Mouse (Mus musculus) embryonic facial prominence, embryonic 15.5 days (tissue): Measurements from ENCODE around the gene Hoxd8. TPM values are rescaled to one million over a fixed set of nuclear protein-coding genes. Genes with fewer than 3 reads are reported as not detected.
A peak's percentile ranks its signal among the peaks of the same experiment; 100 is the strongest.

Source experiments
- ATAC-seq: fragments of 200-750 bp; cut with Nextera tagmentation; 2 replicates; pipeline ENCODE4 v1.8.0; 2017; ENCODE audit warnings: low read depth, moderate TSS enrichment; ENCODE audit not compliant: insufficient number of reproducible peaks, low FRiP score, low TSS enrichment
- H3K27ac ChIP-seq: fragments of 300-500 bp; sonication (generic); replicated peaks from 2 replicates; pipeline ENCODE4 v1.5.1; 2015; ENCODE audit warnings: mild to moderate bottlenecking, inconsistent platforms
- H3K27me3 ChIP-seq: fragments of 300-500 bp; sonication (generic); 2 replicates; pipeline ENCODE4 v1.6.1; 2015; ENCODE audit warnings: inconsistent platforms
- H3K36me3 ChIP-seq: fragments of 300-500 bp; sonication (generic); 2 replicates; pipeline ENCODE4 v1.6.1; 2015; ENCODE audit warnings: mild to moderate bottlenecking, inconsistent platforms
- H3K4me1 ChIP-seq: fragments of 300-500 bp; sonication (generic); 2 replicates; pipeline ENCODE4 v1.6.1; 2015; ENCODE audit warnings: inconsistent platforms
- H3K4me2 ChIP-seq: fragments of 300-500 bp; sonication (generic); replicated peaks from 2 replicates; pipeline ENCODE4 v1.6.1; 2015; ENCODE audit warnings: mild to moderate bottlenecking, inconsistent platforms
- H3K4me3 ChIP-seq: fragments of 300-500 bp; sonication (generic); replicated peaks from 2 replicates; pipeline ENCODE4 v1.5.1; 2015; ENCODE audit warnings: mild to moderate bottlenecking, inconsistent platforms
- H3K9ac ChIP-seq: fragments of 300-500 bp; sonication (generic); 2 replicates; pipeline ENCODE4 v1.6.1; 2015; ENCODE audit warnings: inconsistent platforms
- H3K9me3 ChIP-seq: fragments of 300-500 bp; sonication (generic); replicated peaks from 2 replicates; pipeline ENCODE4 v1.6.1; 2016; ENCODE audit warnings: inconsistent platforms
- WGBS: fragments of 180-500 bp; shearing (Covaris S2); methylation state at CpG from one replicate; pipeline ENCODE4 v1.1.7; 2015; 5-methylcytosine and 5-hydroxymethylcytosine counted together
- polyA plus RNA-seq: library from polyadenylated mRNA; unstranded; fragments of >200 nt; fragmentation: Nextera tagmentation; extraction: Ambion mirVana; gene quantifications from 2 replicates; pipeline ENCODE4 v1.2.1, GENCODE M21; 2015

The Hoxd8 gene
- polyA plus RNA-seq, 1 experiment from 2014 or later, result 6.4 TPM

DNA sequence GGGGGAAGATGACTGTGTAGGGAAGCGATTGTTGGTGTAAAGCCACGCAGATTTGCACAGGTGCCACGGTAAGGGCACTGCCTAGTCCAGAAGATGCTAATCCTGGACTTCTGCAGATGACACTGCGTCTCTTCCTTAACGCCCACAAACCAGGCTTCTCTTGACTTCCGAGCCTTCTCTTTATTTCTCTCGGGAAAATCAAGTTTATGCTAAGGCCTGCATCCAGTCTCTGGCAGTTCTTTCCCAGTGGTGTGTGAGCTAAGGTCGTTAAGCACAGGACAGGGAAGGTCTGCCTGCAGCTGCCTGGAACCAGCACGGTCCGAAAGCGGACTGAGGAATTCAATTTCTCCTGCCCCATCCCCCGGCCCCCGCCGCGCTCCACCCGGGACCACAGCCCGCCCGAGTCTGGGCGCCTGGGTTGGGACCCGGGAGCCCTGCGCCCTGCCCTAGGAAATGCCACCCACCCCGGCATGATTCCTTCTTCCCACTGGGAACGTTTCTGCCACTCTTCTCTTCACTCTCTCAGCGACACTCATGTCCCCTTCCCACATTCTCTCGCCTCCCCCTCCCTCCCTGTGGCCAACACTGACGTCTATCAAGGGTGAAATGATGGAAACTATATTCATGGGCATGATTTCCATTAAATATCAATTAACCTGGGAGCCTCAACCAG lies 559 bp upstream of the Hoxd8 start:
- ATAC-seq, result no peak
- Histone ChIP-seq H3K4me1 (peaks cover 19% of the 10 kb centered on the region), H3K9ac (no peak overlapping the region), H3K4me2 (peak overlapping the region; percentile 84; the same call in 1 of the 2 replicates), H3K36me3 (no peaks in the 10 kb centered on the region), H3K27ac (no peak overlapping the region), H3K27me3 (peaks cover 94% of the 10 kb centered on the region), H3K4me3 (peak overlapping the region; percentile 50; the same call in 1 of the 2 replicates), H3K9me3 (no peaks in the 10 kb centered on the region)
- 4% methylated on average over 26 of the region's 26 CpGs for WGBS

DNA sequence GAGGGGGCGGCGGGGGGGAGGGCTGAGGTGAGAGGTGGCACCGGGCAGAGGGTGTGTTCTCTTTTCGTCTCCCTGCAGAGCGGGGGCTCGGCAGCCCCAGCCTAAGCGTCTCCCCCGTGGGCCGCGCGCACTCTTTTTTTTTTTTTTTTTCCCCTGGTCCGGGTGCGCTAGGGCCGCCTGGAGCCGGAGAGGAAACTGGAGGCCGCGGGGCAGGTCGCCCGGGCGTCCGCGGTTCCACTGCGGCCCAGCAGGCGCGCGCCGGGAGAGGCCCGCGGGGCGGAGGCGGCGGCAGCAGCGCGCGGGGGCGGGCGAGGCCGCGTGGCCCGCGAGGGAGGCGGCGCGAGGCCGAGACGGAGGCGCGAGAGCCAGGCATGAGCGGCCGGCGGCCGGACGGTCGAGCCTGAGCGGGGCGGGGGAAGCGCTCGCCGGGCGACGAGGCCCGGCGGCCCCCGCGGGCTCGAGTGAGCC lies 618 bp downstream of the Hoxd8 start:
- Histone ChIP-seq H3K9me3 (no peaks in the 10 kb centered on the region), H3K4me2 (peak overlapping the region; percentile 84), H3K27ac (peak overlapping the region; percentile 55), H3K36me3 (no peaks in the 10 kb centered on the region), H3K4me1 (peaks cover 18% of the 10 kb centered on the region), H3K27me3 (peaks cover 94% of the 10 kb centered on the region), H3K4me3 (peak overlapping the region; percentile 50), H3K9ac (peak overlapping the region; percentile 28; the same call in 1 of the 2 replicates)
- ATAC-seq, result no peak
- WGBS, result under 1% methylated on average over 58 of the region's 66 CpGs

DNA sequence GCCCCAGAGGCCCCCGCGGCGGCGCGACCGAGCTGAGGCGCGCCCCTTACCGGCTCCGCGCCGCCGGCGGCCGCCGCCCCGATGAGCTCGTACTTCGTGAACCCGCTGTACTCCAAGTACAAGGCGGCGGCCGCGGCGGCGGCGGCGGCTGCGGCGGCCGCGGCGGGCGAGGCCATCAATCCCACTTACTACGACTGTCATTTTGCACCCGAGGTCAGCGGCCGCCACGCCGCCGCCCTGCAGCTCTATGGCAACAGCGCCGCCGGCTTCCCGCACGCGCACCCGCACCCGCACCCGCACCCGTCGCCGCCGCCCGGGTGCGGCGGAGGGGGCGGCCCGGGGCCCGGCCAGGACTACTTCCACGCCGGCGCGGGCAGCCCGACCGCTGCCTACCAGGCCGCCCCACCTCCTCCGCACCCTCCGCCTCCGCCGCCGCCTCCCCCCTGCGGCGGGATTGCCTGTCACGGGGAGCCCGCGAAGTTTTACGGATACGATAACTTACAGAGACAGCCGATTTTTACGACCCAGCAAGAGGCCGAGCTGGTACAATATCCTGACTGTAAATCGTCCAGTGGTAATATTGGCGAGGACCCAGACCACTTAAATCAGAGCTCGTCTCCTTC lies 1.2 kb downstream of the Hoxd8 start:
- Histone ChIP-seq H3K27ac (peak overlapping the region; percentile 55), H3K9me3 (no peaks in the 10 kb centered on the region), H3K27me3 (peaks cover 94% of the 10 kb centered on the region), H3K4me2 (peak overlapping the region; percentile 84), H3K4me3 (peak overlapping the region; percentile 50), H3K4me1 (peaks cover 18% of the 10 kb centered on the region), H3K36me3 (no peaks in the 10 kb centered on the region), H3K9ac (peak overlapping the region; percentile 28; the same call in 1 of the 2 replicates)
- no peak for ATAC-seq
- under 1% methylated on average over 75 of the region's 85 CpGs for WGBS

DNA sequence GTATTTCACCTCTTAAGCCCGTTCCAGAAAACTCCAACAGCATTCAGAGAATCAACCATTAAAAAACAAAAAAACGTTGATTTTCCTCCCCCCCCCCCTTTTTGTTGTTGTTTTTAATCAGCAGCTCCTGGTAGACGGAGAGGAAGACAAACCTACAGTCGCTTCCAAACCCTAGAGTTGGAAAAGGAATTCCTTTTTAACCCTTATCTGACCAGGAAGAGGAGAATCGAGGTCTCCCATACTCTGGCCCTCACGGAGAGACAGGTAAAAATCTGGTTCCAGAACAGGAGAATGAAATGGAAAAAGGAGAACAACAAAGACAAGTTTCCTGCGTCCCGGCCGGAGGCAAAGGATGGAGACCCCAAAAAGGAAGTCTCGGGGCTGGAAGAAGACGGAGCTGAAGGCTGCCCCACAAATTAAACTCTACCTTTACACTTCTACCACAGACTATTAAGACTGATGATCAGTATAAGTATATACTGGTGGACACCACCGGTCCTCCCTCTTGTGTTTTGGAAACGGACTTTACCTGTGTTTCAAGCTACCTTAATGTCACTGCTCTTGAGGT lies 2.1 kb downstream of the Hoxd8 start:
- 2% methylated on average over 13 of the region's 13 CpGs for WGBS

DNA sequence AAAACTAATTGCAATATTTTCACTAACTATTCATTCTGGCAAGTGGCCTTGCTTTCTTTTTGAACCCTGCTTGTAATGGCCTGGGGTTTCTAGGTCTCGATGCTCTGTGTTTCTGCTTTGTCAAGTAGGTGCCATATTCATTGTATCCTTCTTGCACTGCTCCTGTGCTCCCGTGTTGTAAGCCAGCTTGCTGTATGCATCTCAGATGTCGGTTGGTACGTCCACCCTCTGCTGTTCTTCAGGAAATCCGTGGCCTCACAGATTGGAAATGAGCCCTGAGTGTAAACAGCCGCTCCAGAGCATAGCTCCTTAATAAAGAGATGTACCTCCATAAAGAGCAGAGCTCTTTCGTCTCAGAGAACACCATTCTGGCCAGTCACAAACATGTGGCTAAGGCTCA lies 3.2 kb downstream of the Hoxd8 start:
- Histone ChIP-seq H3K36me3 (no peaks in the 10 kb centered on the region), H3K27me3 (peaks cover 95% of the 10 kb centered on the region), H3K4me1 (peaks cover 26% of the 10 kb centered on the region), H3K4me2 (no peak overlapping the region), H3K4me3 (no peak overlapping the region), H3K27ac (no peak overlapping the region), H3K9ac (no peak overlapping the region), H3K9me3 (no peaks in the 10 kb centered on the region)
- no peak for ATAC-seq
- WGBS, result 7% methylated on average over 7 of the region's 7 CpGs

More for the DNA sequence above, 2.1 kb downstream of the Hoxd8 start:
- H3K9ac ChIP-seq, result no peak overlapping the region
- H3K4me3 ChIP-seq, result peak overlapping the region; percentile 50
- H3K9me3 ChIP-seq, result no peaks in the 10 kb centered on the region
- no peak overlapping the region for H3K4me2 ChIP-seq
- peaks cover 18% of the 10 kb centered on the region for H3K4me1 ChIP-seq
- H3K36me3 ChIP-seq, result no peaks in the 10 kb centered on the region
- H3K27me3 ChIP-seq, result peaks cover 92% of the 10 kb centered on the region
- no peak for ATAC-seq
- H3K27ac ChIP-seq, result no peak overlapping the region

DNA sequence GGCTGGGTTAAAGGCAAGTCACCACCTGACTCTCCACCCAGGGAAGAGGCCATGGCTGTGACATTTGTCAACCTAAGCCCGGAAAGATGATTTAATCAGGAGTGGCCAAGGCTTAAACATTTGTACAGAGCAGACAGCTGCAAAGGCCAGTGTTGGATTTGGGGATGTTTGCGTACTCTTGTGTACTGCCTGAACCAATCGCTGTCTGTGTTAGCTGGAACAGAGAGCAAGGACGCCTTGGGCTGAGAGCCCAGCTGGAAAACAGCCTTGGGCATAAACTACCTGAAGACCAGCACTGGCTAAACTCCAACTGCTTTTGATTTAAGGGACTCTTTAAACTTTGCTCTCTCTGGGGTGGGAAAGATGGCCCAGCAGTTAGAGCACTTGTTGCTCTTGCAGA lies 4.3 kb downstream of the Hoxd8 start:
- Histone ChIP-seq H3K9ac (no peak overlapping the region), H3K9me3 (no peaks in the 10 kb centered on the region), H3K4me3 (no peak overlapping the region), H3K4me2 (no peak overlapping the region), H3K4me1 (peaks cover 26% of the 10 kb centered on the region), H3K27ac (no peak overlapping the region), H3K27me3 (peaks cover 94% of the 10 kb centered on the region), H3K36me3 (no peaks in the 10 kb centered on the region)
- no peak for ATAC-seq
- 12% methylated on average over 4 of the region's 4 CpGs for WGBS

DNA sequence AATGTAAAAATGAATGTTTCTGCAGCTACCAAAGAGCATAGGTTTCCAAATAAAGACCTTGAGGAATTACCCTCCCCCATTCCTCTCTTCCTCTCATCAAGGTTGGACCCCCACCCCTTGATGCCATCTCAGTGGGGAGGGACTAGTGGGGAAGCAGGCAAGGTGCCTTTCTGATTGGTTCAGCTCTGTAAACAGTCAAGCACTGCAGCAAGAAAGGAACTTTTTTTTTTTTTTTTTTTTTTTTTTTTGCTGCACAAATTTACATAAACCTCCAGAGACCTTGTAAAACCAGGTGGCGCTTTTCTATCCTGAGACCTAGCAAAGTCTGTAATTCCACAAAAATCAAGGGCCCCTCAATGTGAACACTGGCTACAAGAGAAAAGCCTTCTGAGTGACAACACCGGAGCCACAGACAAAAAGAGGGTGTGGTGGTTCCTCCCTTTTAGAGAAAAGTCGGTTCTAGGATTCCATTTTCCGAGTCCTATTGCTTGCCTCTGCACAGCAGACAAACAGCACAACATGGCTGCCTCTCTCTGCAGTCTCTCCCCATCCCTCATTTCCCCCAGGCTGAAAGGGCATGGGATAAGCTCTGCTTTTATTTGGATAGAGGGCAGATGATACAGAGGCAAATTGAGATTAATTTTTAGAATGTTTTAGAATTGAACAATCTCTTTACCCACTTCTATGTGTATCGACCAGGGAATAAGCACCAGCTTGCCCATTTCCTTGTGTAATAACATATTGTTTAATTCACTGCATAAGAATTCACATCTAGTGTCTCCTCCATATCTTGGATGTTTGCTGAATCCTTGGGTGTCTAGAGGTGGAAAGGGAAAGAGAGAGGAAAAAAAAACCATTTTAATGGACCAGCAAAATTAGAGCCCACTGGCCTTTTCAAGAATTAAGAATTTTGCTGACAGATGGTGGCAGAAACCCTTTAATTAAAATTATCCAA lies 5.3 kb downstream of the Hoxd8 start:
- Histone ChIP-seq H3K4me2 (no peak overlapping the region), H3K9ac (no peak overlapping the region), H3K27ac (no peak overlapping the region), H3K4me3 (no peak overlapping the region), H3K9me3 (no peaks in the 10 kb centered on the region), H3K27me3 (peaks cover 94% of the 10 kb centered on the region), H3K4me1 (peaks cover 19% of the 10 kb centered on the region), H3K36me3 (no peaks in the 10 kb centered on the region)
- 9% methylated on average over 5 of the region's 5 CpGs for WGBS
- ATAC-seq, result no peak

DNA sequence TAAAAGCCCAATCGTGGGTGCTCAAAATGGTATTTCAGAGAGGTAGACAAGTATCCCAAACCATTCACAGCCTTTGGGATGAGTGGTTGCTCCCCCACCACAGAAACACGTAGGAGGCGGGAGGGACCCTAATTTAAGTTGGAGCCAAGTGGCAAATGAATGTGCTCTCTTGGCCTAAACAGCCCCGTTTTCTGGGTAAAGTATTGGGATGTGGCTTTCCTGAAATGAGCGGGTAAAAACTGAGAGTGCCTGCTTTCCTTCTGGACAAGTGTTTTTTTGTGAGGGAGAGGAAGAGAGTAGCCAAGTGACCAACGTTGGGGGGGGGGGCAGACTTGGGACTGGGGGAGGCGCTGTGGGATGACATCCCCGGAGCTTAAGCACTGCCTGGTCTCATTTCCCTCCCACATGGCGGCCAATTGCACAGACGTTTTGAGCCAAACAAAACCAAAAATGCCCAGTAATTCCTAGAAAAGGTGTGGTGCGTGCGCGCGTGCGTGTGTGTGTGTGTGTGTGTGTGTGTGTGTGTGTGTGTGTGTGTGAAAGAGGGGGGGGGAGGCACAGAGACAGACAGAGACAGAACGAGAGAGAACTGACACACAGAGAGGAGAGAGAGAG lies 6.6 kb downstream of the Hoxd8 start:
- no peak for ATAC-seq
- 0 out of 2 replicates have a peak overlapping the region, but pooled peaks have one; percentile 4 for H3K4me2 ChIP-seq
- no peak overlapping the region for H3K27ac ChIP-seq
- H3K36me3 ChIP-seq, result no peaks in the 10 kb centered on the region
- peaks cover 93% of the 10 kb centered on the region for H3K27me3 ChIP-seq
- no peak overlapping the region for H3K9ac ChIP-seq
- no peaks in the 10 kb centered on the region for H3K9me3 ChIP-seq
- under 1% methylated on average over 16 of the region's 16 CpGs for WGBS
- peaks cover 10% of the 10 kb centered on the region for H3K4me1 ChIP-seq
- peak overlapping the region; percentile 41 for H3K4me3 ChIP-seq

DNA sequence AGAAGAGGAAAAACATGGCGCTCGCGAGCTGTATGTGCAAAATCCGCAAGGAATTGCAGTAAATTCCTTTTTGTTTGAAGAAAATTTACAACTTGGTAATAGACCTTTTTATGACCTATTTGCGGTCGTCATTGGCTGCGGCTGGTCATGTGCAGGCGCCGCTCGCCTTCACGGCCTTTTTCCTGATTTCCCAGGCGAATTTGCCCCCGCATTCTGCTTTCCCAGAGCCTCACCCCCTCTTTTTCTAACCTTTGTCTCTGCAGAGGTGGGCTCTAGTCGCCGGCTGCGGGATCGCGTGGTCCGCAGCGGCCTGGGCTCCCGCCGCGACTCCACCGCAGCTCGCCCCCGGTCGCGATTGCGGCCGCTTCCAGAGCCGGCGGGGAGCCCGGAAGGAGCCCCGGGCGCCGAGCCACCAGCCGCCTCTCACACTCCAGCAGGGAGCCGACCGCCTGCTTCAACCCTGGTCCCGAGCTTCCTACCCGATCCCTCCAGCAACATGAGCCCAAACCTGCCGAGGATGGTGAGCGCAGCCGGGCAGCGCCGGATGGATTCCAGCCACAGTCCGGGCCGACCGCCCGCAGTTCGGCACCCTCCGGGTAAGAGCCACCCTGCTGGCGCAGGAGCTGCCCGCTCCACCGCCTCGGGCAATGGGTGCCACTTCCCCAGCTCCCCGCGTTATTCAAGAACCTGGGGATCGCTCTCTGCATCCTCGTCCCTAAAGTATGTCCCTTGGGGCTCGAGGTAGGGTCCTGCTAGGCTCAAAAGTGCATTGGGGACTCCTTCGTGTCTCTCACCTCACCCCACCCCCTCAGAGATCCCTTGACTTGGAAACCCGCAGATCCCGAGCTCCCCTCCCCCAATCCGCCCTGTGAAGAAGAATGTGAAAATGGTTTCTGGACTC lies 7.6 kb downstream of the Hoxd8 start, which contains the start of the genes Hoxd3 and Hoxd4:
Hoxd3 (plus strand) TSS at position 207 of the 901 bp plus-strand sequence.
Hoxd4 (plus strand) TSS at position 209 of the 901 bp plus-strand sequence.
- H3K9me3 ChIP-seq, result no peaks in the 10 kb centered on the region
- under 1% methylated on average over 65 of the region's 65 CpGs for WGBS
- H3K9ac ChIP-seq, result peak within 1 kb of the TSS; percentile 18; the same call in 1 of the 2 replicates
- 0 out of 2 replicates have a peak within 1 kb of the TSS, but pooled peaks have one; percentile 48 for H3K27ac ChIP-seq
- peaks cover 11% of the 10 kb centered on the region for H3K4me1 ChIP-seq
- H3K36me3 ChIP-seq, result no peaks in the 10 kb centered on the region
- H3K4me2 ChIP-seq, result peak within 1 kb of the TSS; percentile 42
- peak; percentile 49; the same call in 1 of the 2 replicates for ATAC-seq
- peaks cover 93% of the 10 kb centered on the region for H3K27me3 ChIP-seq
- peak within 1 kb of the TSS; percentile 41 for H3K4me3 ChIP-seq
